Mouse (Mus musculus) frontal cortex, postnatal 36 days (tissue): ENCODE measurements at regions not wholly inside any gene's neighbourhood (a gene's known extent, or its start where the extent isn't known, plus 50 kb on each side); places are given as distances from the start of the nearest gene placed in this dataset.
"Not testable (repeated sequence)": the region's sequence is repeated elsewhere in the genome, so short reads cannot be mapped to it uniquely, and the experiment has no call there.

Source experiments
- DNase-seq, 2 experiments: peaks; one replicate each; pipeline ENCODE4 v3.0.0; 2022; ENCODE audit warnings: low spot score in 2 of 2

DNA sequence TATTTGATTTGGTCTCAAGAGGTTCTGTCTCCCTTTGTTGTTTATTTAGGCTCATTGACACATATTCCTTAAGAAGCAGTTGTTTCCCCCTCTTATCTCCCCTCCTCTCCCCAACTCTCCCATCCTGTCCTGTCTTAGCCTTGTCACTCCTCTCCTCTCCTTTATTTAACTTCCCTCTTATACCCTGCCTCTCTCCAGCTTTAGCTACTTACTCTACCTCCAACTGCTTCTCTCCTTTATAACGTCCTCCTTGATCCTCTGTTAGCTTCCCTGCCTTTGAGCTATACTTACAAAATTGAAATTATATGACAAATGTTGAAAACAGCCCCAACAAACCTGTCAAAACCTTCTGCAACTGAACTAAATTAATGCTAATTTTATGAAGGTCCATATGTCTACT lies 841.7 kb upstream of the G6pd2 start:
- DNase-seq = no peak

DNA sequence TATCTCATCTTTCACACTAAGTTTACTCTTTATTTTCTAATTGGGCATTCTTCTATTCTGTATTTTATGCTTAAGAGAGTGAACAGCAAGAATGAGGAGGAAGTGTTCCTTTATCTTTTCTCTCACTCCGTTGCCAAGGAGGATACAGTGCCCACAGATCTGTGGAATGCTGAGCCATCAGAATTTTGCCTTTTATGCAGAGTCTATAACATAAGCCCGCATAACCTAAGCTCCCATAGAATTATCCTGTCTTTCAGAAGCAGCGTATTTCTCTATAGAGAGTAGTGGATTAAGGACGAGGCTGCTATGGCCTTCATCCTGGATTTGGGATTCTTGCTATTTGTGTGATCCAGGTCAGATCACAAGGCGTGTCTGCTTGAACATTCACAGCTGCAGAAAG lies 839.1 kb upstream of the G6pd2 start:
- peak in 1 of 2 experiments; percentile 1 for DNase-seq

DNA sequence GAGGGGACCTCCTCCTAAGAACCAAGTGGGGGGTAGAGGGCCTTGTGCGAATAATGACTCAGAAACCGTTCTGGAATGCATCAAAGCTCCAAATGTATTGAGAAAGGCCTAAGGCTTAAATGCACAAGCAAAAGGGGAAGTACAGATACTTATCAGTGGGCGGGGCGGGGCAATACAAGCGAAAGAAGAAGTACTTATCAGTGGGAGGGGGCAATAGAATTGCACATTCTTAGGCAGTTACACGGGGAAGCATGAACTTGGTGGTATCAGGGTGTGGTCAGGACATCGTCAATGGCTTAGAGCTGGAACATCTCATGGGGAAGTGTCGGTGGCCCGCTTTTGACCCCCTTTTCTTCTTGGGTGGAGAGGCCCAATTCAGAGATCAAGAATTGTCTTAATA lies 829.9 kb upstream of the G6pd2 start:
- no peak for DNase-seq

DNA sequence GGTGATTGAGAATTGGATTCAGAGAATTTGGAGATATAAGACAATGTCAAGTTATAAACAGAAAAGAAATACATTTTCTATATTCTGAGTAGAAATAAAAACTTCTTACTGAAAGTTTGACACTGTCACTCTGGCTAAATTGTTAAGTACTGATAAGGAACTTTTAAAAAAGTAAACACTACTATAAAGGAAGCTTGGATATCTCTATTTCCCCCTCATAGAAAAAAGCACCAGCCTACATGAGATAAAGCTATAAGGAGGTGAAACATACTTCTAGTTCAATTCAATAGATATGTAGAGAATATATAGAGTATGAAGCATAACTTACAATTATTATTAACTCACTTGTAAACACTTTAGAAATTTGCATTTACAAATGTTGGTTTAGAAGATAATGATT lies 820.3 kb upstream of the G6pd2 start:
- DNase-seq = no peak

DNA sequence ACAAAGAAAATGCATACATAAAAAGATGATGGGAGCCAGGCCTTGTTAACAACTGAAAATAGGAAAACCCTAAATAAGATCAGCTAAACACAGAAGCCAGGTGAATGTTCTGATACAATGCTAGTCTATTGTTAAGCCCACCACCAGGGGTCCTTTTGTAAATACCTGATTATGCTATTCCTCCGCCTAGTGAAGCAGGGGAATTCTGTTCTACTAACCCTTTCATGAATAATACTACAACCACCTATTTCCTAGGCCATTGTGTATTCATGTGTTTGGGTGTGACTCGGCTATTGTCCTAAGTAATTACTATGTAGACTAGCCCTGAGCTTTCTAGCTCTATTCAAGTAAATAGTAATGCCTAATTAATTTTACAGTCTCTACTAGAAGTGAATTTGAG lies 819.3 kb upstream of the G6pd2 start:
- not testable (repeated sequence) for DNase-seq

DNA sequence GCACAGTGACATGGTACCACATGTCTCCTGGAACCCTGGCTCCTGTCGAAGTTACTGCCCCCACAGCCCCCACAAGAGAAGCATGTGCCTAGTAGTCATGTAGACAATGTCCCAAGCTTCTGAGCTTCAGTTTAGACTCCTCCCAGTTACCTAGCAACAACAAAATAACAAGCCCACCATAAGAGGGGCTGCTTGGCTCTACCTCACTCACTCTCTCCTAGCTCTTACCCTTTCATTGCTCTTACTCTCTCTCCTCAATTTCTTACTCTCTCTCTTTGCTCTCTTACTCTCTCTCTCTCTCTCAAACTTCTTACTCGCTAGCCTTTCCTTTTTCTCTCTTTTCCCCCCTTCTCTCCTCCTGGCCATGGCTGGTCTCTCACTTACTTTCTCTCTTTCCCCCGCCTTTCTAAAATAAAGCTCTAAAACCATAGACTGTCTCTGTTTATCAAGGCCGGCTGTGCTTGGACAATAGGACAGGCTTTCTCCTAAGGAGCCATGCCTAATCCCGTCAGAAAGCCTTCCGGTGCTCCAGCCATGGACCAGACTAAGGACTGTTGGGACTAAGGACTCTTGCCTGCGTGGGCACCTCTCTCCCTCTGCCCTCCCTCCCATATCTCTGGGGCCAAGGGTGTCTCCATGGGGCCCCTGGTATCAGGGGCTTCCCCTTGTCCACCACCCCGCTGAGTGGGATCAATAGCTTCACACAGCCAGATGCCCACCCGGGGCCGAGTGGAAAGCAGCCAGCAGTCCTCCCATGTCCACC lies 813.7 kb upstream of the G6pd2 start:
- DNase-seq = no peak

DNA sequence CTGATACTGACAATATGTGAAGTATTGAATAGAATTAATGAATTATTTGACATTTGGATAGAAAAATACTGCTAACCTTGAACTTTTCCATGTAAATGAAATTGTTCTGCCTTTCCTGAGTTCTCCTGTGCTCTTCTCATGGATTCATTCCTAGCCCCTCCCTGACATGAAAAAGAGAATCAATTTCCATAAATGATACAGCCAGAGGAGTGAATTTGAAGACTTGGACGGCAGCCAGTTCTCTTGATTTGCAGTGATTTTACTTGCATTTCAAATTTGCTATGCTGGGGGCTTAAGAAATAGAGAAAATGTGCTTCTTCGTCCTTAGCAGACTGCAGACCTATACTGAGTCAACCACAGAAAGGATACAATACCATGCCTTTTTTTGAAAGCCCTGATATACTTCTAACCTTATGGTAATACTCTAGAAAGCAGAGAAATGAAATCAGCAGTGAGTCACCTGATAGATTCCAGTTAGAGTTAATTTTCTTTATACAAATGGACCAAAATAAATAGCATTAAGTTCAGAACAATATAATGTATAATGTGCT lies 773.0 kb upstream of the G6pd2 start:
- peak; percentile 0 to 14 for DNase-seq
